Mouse (Mus musculus) lung, embryonic 15.5 days (tissue): ENCODE measurements around the gene Sdk1. TPM values are rescaled to one million over a fixed set of nuclear protein-coding genes. Genes with fewer than 3 reads are reported as not detected.

Experiments used
- ATAC-seq: fragments of 200-750 bp; cut with Nextera tagmentation; 2 replicates; pipeline ENCODE4 v1.8.0; 2017; ENCODE audit warnings: moderate number of reproducible peaks, borderline replicate concordance; ENCODE audit not compliant: low FRiP score, low TSS enrichment; ENCODE audit errors: extremely low read depth
- H3K27ac ChIP-seq: fragments of 300-500 bp; sonication (generic); 2 replicates; pipeline ENCODE4 v1.5.1; 2015; ENCODE audit warnings: moderate library complexity, mild to moderate bottlenecking, inconsistent platforms
- H3K27me3 ChIP-seq: fragments of 300-500 bp; sonication (generic); 2 replicates; pipeline ENCODE4 v1.6.1; 2015; ENCODE audit warnings: inconsistent platforms
- H3K36me3 ChIP-seq: fragments of 300-500 bp; sonication (generic); 2 replicates; pipeline ENCODE4 v1.6.1; 2015; ENCODE audit warnings: inconsistent platforms
- H3K4me1 ChIP-seq: fragments of 300-500 bp; sonication (generic); 2 replicates; pipeline ENCODE4 v1.6.1; 2015; ENCODE audit warnings: inconsistent platforms
- H3K4me2 ChIP-seq: fragments of 300-500 bp; sonication (generic); 2 replicates; pipeline ENCODE4 v1.6.1; 2015; ENCODE audit warnings: inconsistent platforms, mild to moderate bottlenecking, moderate library complexity
- H3K4me3 ChIP-seq: fragments of 300-500 bp; sonication (generic); 2 replicates; pipeline ENCODE4 v1.5.1; 2015; ENCODE audit warnings: mild to moderate bottlenecking, inconsistent platforms
- H3K9ac ChIP-seq: fragments of 300-500 bp; sonication (generic); 2 replicates; pipeline ENCODE4 v1.6.1; 2015; ENCODE audit warnings: inconsistent platforms
- H3K9me3 ChIP-seq: fragments of 300-500 bp; sonication (generic); 2 replicates; pipeline ENCODE4 v1.6.1; 2016; ENCODE audit warnings: inconsistent platforms
- WGBS: fragments of 180-500 bp; shearing (Covaris S2); methylation state at CpG from one replicate; pipeline ENCODE4 v1.1.7; 2015; 5-methylcytosine and 5-hydroxymethylcytosine counted together
- polyA plus RNA-seq: library from polyadenylated mRNA; unstranded; fragments of >200 nt; fragmentation: Nextera tagmentation; extraction: Ambion mirVana; gene quantifications from 2 replicates; pipeline ENCODE4 v1.2.1, GENCODE M21; 2015

The Sdk1 gene
- polyA plus RNA-seq, 1 experiment from 2014 or later, result 0.72 TPM

DNA sequence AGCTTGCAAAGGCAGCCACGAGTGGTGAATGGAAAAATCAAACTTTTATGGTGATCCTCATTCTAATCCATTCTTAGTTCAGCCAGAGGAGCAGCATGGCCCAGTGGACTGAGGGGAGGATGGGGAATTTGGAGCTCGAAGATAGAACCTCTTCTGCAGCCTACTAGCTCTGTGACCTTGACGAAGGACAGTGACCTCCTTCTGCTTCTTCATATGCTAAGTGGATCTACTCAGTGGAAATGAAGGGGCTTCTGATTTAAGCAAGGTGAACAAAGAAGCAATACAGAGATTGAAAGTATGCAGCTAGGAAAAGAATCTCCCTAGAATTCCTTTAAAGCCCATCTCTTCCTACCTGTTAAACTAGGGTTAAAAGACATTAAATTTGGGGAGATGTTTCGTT lies 152.6 kb downstream of the Sdk1 start:
- no peaks in the 10 kb centered on the region for H3K36me3 ChIP-seq
- ATAC-seq, result no peak
- no peaks in the 10 kb centered on the region for H3K9me3 ChIP-seq
- no peak overlapping the region for H3K27ac ChIP-seq
- WGBS, result 83% methylated on average over 4 of the region's 4 CpGs
- no peaks in the 10 kb centered on the region for H3K4me1 ChIP-seq
- H3K4me3 ChIP-seq, result no peak overlapping the region
- H3K27me3 ChIP-seq, result no peaks in the 10 kb centered on the region
- H3K9ac ChIP-seq, result no peak overlapping the region
- H3K4me2 ChIP-seq, result no peak overlapping the region

GRCm38 (mm10) chr5:141394586-141394985 lies 153.3 kb downstream of the Sdk1 start:
- H3K27ac ChIP-seq, result no peak overlapping the region
- H3K27me3 ChIP-seq, result no peaks in the 10 kb centered on the region

DNA sequence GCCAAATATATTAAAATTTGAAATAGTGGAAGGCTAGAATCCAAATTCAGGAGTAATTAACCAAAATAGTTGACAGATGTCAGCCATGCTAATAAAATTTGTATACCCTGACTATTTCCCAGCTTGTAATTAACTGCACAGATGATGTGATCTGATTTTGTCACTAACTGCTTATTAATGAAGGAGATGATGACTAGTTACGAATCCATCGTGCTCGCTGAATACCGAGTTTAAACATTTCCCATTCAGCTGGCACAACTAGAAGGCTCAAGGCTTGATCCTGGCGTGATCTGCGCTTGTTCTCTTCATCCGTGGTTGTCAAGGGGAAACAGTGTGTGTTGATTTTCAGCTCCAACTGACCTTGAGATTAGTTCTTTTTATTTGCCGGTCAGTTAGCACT lies 162.5 kb downstream of the Sdk1 start:
- ATAC-seq, result no peak
- Histone ChIP-seq H3K4me1 (peaks cover 4% of the 10 kb centered on the region; the same call in 1 of the 2 replicates), H3K9ac (no peak overlapping the region), H3K27me3 (no peaks in the 10 kb centered on the region), H3K4me3 (no peak overlapping the region), H3K36me3 (no peaks in the 10 kb centered on the region), H3K9me3 (no peaks in the 10 kb centered on the region), H3K4me2 (no peak overlapping the region), H3K27ac (no peak overlapping the region)
- WGBS, result 59% methylated on average over 8 of the region's 8 CpGs

More at GRCm38 (mm10) chr5:141394586-141394985, 153.3 kb downstream of the Sdk1 start:
- H3K4me2 ChIP-seq, result no peak overlapping the region
- no peaks in the 10 kb centered on the region for H3K9me3 ChIP-seq
- WGBS, result 82% methylated on average over 8 of the region's 8 CpGs
- no peak overlapping the region for H3K4me3 ChIP-seq
- H3K9ac ChIP-seq, result no peak overlapping the region
- no peak for ATAC-seq
- H3K36me3 ChIP-seq, result no peaks in the 10 kb centered on the region
- H3K4me1 ChIP-seq, result no peaks in the 10 kb centered on the region

DNA sequence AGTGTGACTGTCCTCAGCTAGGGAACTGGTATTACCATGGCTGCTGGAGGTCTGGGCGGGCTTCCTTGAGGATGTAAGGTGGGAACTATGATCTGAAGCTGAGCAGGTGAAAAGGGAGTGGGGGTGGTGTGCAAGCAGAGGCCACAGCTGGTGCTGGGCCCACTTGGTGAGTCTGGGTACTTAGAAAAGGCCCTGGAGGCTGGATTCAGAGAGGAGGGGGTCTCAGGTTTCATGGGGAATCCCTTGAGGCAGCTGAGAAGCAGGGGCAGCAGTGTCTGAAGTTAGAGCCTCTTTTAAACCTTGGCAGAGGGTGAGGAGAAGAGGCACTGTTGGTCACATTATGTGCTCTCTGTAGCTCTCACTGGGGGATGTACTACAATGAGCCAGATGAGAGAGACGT lies 163.4 kb downstream of the Sdk1 start:
- no peak overlapping the region for H3K4me2 ChIP-seq
- peaks cover 4% of the 10 kb centered on the region; the same call in 1 of the 2 replicates for H3K4me1 ChIP-seq
- no peak overlapping the region for H3K27ac ChIP-seq
- ATAC-seq, result no peak
- WGBS, result 34% methylated on average over 2 of the region's 2 CpGs
- H3K9ac ChIP-seq, result no peak overlapping the region
- no peaks in the 10 kb centered on the region for H3K36me3 ChIP-seq
- H3K4me3 ChIP-seq, result no peak overlapping the region
- no peaks in the 10 kb centered on the region for H3K27me3 ChIP-seq
- no peaks in the 10 kb centered on the region for H3K9me3 ChIP-seq

- H3K4me1 ChIP-seq, result peaks cover 4% of the 10 kb centered on the region; the same call in 1 of the 2 replicates
- ATAC-seq, result no peak
- H3K27me3 ChIP-seq, result no peaks in the 10 kb centered on the region
- H3K9ac ChIP-seq, result no peak overlapping the region
- no peak overlapping the region for H3K4me2 ChIP-seq
- no peak overlapping the region for H3K27ac ChIP-seq
- H3K36me3 ChIP-seq, result no peaks in the 10 kb centered on the region
- H3K4me3 ChIP-seq, result no peak overlapping the region
- 60% methylated on average over 7 of the region's 7 CpGs for WGBS
- no peaks in the 10 kb centered on the region for H3K9me3 ChIP-seq
These were observed 165.6 kb downstream of the Sdk1 start for GRCm38 (mm10) chr5:141406926-141407325.

GRCm38 (mm10) chr5:141413013-141413412 lies 171.7 kb downstream of the Sdk1 start:
- Histone ChIP-seq H3K27ac (no peak overlapping the region), H3K4me1 (0 out of 2 replicates have a peak, but pooled peaks cover 5% of the 10 kb centered on the region), H3K36me3 (no peaks in the 10 kb centered on the region), H3K4me2 (no peak overlapping the region), H3K9me3 (no peaks in the 10 kb centered on the region), H3K27me3 (no peaks in the 10 kb centered on the region), H3K4me3 (no peak overlapping the region), H3K9ac (no peak overlapping the region)
- WGBS, result 44% methylated on average over 11 of the region's 11 CpGs
- no peak for ATAC-seq

GRCm38 (mm10) chr5:141415644-141416243 lies 174.5 kb downstream of the Sdk1 start:
- no peak overlapping the region for H3K9ac ChIP-seq
- H3K4me2 ChIP-seq, result no peak overlapping the region
- H3K4me1 ChIP-seq, result 0 out of 2 replicates have a peak, but pooled peaks cover 5% of the 10 kb centered on the region
- H3K9me3 ChIP-seq, result no peaks in the 10 kb centered on the region
- no peak for ATAC-seq
- H3K36me3 ChIP-seq, result no peaks in the 10 kb centered on the region
- no peaks in the 10 kb centered on the region for H3K27me3 ChIP-seq
- 24% methylated on average over 10 of the region's 10 CpGs for WGBS
- H3K4me3 ChIP-seq, result no peak overlapping the region
- no peak overlapping the region for H3K27ac ChIP-seq

DNA sequence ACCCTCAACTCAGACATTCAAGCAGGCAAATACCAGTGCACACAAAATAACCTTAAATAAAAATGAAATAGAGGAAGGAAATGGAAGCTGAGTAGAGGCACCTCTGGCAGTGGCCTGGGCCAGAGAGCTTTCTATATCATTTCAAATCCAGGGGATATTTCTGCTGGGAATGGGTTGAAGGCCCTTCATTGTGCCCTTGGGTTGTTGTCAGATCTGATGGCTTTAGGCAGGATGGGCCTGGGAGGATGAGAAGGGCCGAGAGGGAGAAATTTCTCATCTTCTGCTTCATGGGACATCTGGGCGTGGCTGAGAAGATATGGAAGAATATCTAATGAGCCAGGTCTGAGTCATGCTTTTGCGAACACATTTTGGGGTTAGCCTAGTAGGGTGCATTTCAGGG lies 186.8 kb downstream of the Sdk1 start:
- no peak for ATAC-seq
- Histone ChIP-seq H3K27ac (no peak overlapping the region), H3K9ac (no peak overlapping the region), H3K36me3 (no peaks in the 10 kb centered on the region), H3K4me1 (no peaks in the 10 kb centered on the region), H3K4me2 (no peak overlapping the region), H3K27me3 (no peaks in the 10 kb centered on the region), H3K4me3 (no peak overlapping the region), H3K9me3 (no peaks in the 10 kb centered on the region)
- WGBS, result 70% methylated on average over 3 of the region's 3 CpGs

DNA sequence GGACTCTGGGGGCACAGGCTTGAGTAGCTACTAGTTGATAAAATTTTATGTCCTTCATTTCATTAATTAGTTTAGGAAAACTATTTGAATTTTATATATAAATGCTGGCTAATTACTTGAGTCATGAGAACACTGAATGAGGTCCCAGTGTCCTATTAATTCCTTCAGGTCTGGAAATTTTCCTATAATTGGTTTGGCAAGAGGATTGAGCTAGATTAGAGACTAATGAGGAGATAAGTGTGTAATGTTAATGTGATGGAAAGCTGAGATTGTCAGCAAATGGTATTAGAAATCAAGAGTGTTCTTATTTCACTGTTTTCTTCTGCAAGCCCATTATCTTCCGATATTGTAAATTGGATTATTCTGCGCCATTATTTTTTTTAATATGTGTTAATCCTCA lies 192.0 kb downstream of the Sdk1 start:
- Histone ChIP-seq H3K4me1 (no peaks in the 10 kb centered on the region), H3K9me3 (no peaks in the 10 kb centered on the region), H3K4me2 (no peak overlapping the region), H3K36me3 (no peaks in the 10 kb centered on the region), H3K27me3 (no peaks in the 10 kb centered on the region), H3K4me3 (no peak overlapping the region), H3K27ac (no peak overlapping the region), H3K9ac (no peak overlapping the region)
- no peak for ATAC-seq
- 92% methylated on average over 2 of the region's 2 CpGs for WGBS

DNA sequence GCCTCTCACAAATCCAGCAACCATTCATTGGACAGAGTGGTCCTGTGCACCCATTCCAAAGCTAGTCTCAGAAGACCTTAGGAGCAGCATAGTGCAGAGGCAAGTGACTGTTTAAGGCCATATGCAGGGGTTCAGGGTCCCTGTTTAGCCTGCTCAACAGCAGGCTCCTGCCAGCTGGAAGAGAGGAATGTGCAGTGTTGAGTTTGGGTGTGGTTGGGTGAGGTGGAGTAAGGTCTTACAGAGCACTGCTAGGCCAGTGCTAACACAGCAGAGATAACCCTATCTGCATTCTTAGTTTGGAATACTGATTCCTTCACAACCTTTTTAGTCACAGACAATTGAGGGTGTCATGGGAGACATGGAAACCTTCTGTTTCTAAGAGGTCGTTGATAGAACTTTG lies 206.0 kb downstream of the Sdk1 start:
- 67% methylated on average over 1 of the region's 1 CpGs for WGBS
- H3K4me3 ChIP-seq, result no peak overlapping the region
- no peak overlapping the region for H3K4me2 ChIP-seq
- ATAC-seq, result no peak
- H3K36me3 ChIP-seq, result no peaks in the 10 kb centered on the region
- no peak overlapping the region for H3K27ac ChIP-seq
- no peaks in the 10 kb centered on the region for H3K27me3 ChIP-seq
- no peaks in the 10 kb centered on the region for H3K9me3 ChIP-seq
- H3K4me1 ChIP-seq, result no peaks in the 10 kb centered on the region
- no peak overlapping the region for H3K9ac ChIP-seq

- ATAC-seq, result no peak
- Histone ChIP-seq H3K4me3 (no peak overlapping the region), H3K4me2 (no peak overlapping the region), H3K9me3 (no peaks in the 10 kb centered on the region), H3K27ac (no peak overlapping the region), H3K27me3 (no peaks in the 10 kb centered on the region), H3K36me3 (no peaks in the 10 kb centered on the region), H3K4me1 (no peaks in the 10 kb centered on the region), H3K9ac (no peak overlapping the region)
- 68% methylated on average over 2 of the region's 2 CpGs for WGBS
These were observed 222.1 kb downstream of the Sdk1 start for GRCm38 (mm10) chr5:141463417-141463816.

DNA sequence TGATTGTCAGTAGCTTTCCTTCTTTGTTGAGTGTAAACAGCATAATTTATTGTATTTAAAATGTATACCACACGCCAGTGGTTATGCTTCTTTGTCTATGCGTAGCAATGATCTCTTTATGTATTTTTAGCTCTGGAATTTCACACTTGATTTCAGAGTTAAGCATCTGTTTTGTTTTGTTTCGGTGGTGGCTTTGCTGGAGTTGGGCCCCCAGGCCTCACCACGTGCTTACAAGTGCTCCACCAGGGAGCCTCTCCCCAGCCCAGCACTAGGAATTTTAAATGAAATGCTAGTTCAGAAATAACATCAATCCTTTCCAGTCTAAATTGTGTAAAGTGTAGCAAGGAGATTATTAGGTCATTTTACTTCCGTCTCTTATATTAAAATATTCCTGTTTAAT lies 227.5 kb downstream of the Sdk1 start:
- Histone ChIP-seq H3K9ac (no peak overlapping the region), H3K27me3 (no peaks in the 10 kb centered on the region), H3K4me1 (no peaks in the 10 kb centered on the region), H3K9me3 (no peaks in the 10 kb centered on the region), H3K4me2 (no peak overlapping the region), H3K36me3 (no peaks in the 10 kb centered on the region), H3K27ac (no peak overlapping the region), H3K4me3 (no peak overlapping the region)
- WGBS, result 38% methylated on average over 5 of the region's 5 CpGs
- no peak for ATAC-seq

- WGBS, result 37% methylated on average over 6 of the region's 6 CpGs
These were observed 264.0 kb downstream of the Sdk1 start for GRCm38 (mm10) chr5:141505281-141505680.

More at GRCm38 (mm10) chr5:141505281-141505680, 264.0 kb downstream of the Sdk1 start:
- Histone ChIP-seq H3K27ac (no peak overlapping the region), H3K9ac (no peak overlapping the region), H3K4me1 (no peaks in the 10 kb centered on the region), H3K4me2 (no peak overlapping the region), H3K9me3 (no peaks in the 10 kb centered on the region), H3K36me3 (no peaks in the 10 kb centered on the region), H3K27me3 (no peaks in the 10 kb centered on the region), H3K4me3 (no peak overlapping the region)
- ATAC-seq, result no peak
